In the genomic region with DNA sequence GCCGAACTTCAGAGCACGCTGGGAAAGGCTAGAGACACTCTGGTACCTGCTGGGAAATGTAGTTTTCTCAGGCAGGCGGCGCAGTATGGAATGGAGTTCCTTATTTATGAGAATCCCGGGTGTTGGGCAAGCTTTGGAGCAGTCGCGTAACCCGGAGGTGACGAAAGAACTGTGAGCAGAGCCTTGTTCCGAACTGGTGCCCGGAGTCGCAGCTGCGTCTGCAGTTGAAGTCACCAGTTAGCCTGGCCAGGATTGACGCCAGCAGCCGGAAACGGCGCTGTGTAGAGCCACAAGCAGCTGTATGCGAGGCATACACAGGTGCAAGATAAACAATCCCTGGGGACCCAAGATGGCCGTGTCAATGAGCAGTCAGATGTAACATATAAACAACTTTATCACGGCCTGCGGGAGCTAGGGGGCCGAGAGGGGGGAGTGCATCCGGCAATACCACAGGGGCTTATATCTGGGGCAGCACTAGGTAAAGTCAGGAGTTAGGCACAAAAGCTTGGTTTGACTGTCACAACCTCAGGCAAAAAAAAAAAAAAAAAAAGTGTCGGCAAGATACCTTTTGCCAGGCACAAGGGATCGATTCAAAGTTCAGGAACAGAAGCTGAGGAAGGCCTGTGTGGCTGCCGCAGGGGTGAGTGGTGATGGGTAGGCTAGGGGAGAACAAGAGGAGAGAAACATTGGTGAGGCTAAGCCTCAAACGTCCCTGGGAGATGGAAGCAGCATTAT, we compare ENCODE assay signal across 8 mouse cellular contexts. TPM values are rescaled to one million over a fixed set of nuclear protein-coding genes. Genes with fewer than 3 reads are reported as not detected.
A peak's percentile ranks its signal among the peaks of the same experiment; 100 is the strongest.
DNase-seq lines count a peak whose midpoint lies in the region; ATAC-seq and TF ChIP-seq lines count a peak whose summit lies in the region.

Neil1 (minus strand) TSS at position 162 of the 735 bp plus-strand sequence.

- peak within 1 kb of the TSS; percentile 88 for H3K27ac ChIP-seq in forebrain, embryonic 10.5 days
- peak within 1 kb of the TSS; percentile 87 for H3K27ac ChIP-seq in heart, embryonic 15.5 days
- peak within 1 kb of the TSS; percentile 81 for H3K27ac ChIP-seq in liver, embryonic 12.5 days

- ATAC-seq in heart, embryonic 15.5 days (replicated peaks; ENCODE audit: insufficient number of reproducible peaks, insufficient read depth, low FRiP score, low read depth) = peak; percentile 89
- peak; percentile 89 for ATAC-seq in liver, embryonic 12.5 days

- peak within 1 kb of the TSS; percentile 87 for H3K4me2 ChIP-seq in heart, embryonic 15.5 days
- peak within 1 kb of the TSS; percentile 82 for H3K4me2 ChIP-seq in liver, embryonic 12.5 days

- H3K9ac ChIP-seq in heart, embryonic 15.5 days = peak within 1 kb of the TSS; percentile 74
- peak within 1 kb of the TSS; percentile 71 for H3K9ac ChIP-seq in liver, embryonic 12.5 days

- peak within 1 kb of the TSS; percentile 83 for H3K4me3 ChIP-seq in E14TG2a.4 (replicated peaks; ENCODE audit: low read length)
- peak within 1 kb of the TSS; percentile 65 for H3K4me3 ChIP-seq in forebrain, embryonic 10.5 days
- H3K4me3 ChIP-seq in heart, embryonic 15.5 days = peak within 1 kb of the TSS; percentile 63
- peak within 1 kb of the TSS; percentile 65 for H3K4me3 ChIP-seq in liver, embryonic 12.5 days

- H3K27me3 ChIP-seq in E14TG2a.4 (ENCODE audit: insufficient read depth, low read length) = no peaks in the 10 kb centered on the region
- H3K27me3 ChIP-seq in forebrain, embryonic 10.5 days (ENCODE audit: poor library complexity, severe bottlenecking) = no peaks in the 10 kb centered on the region
- no peaks in the 10 kb centered on the region for H3K27me3 ChIP-seq in heart, embryonic 15.5 days
- no peaks in the 10 kb centered on the region for H3K27me3 ChIP-seq in liver, embryonic 12.5 days (replicated peaks)
- no peaks in the 10 kb centered on the region for H3K27me3 ChIP-seq in splenic B cell, adult 2 months (ENCODE audit: control insufficient read depth, insufficient read depth, low read length, poor library complexity, severe bottlenecking)

- H3K36me3 ChIP-seq in E14TG2a.4 (ENCODE audit: insufficient read depth, low read length) = peaks cover 24% of the 10 kb centered on the region
- H3K36me3 ChIP-seq in forebrain, embryonic 10.5 days (replicated peaks) = peaks cover 13% of the 10 kb centered on the region
- H3K36me3 ChIP-seq in heart, embryonic 15.5 days = no peaks in the 10 kb centered on the region; the same call in 1 of the 2 replicates
- no peaks in the 10 kb centered on the region for H3K36me3 ChIP-seq in liver, embryonic 12.5 days
- H3K36me3 ChIP-seq in splenic B cell, adult 2 months (ENCODE audit: control insufficient read depth, insufficient read depth, low read length, poor library complexity, severe bottlenecking) = peaks cover 1% of the 10 kb centered on the region

- H3K9me3 ChIP-seq in E14TG2a.4 (ENCODE audit: low read length) = no peaks in the 10 kb centered on the region
- H3K9me3 ChIP-seq in forebrain, embryonic 10.5 days = no peaks in the 10 kb centered on the region
- no peaks in the 10 kb centered on the region for H3K9me3 ChIP-seq in heart, embryonic 15.5 days (replicated peaks)
- H3K9me3 ChIP-seq in liver, embryonic 12.5 days (replicated peaks) = no peaks in the 10 kb centered on the region

- peak; percentile 65 for DNase-seq in c-Kit-positive CD71-positive TER-119-negative erythroid progenitor cells, embryonic 14.5 days (ENCODE audit: low read depth)
- DNase-seq in forebrain, embryonic 10.5 days (ENCODE audit: extremely low spot score, low spot score) = peak; percentile 84
- DNase-seq in kidney, postnatal 14 days = peak; percentile 91
- peak; percentile 92 for DNase-seq in naive thymus-derived CD4-positive, alpha-beta T cell, adult 2 months (ENCODE audit: low read depth)
- DNase-seq in splenic B cell, adult 2 months (ENCODE audit: low read depth, low spot score) = peak; percentile 96

- peaks cover 55% of the 10 kb centered on the region for H3K4me1 ChIP-seq in E14TG2a.4 (replicated peaks; ENCODE audit: low read depth, low read length)
- H3K4me1 ChIP-seq in forebrain, embryonic 10.5 days = peaks cover 21% of the 10 kb centered on the region
- peaks cover 13% of the 10 kb centered on the region for H3K4me1 ChIP-seq in heart, embryonic 15.5 days (replicated peaks)
- H3K4me1 ChIP-seq in liver, embryonic 12.5 days = peaks cover 20% of the 10 kb centered on the region

- no peak for TF ChIP-seq CTCF in E14TG2a.4 (conservative IDR thresholded peaks at IDR 0.05; ENCODE audit: low read length)

- 1% methylated on average over 27 of the region's 27 CpGs for WGBS in forebrain, embryonic 10.5 days
- WGBS in heart, embryonic 15.5 days = 1% methylated on average over 27 of the region's 27 CpGs
- 2% methylated on average over 27 of the region's 27 CpGs for WGBS in liver, embryonic 12.5 days (ENCODE audit: insufficient replicate concordance)

RNA-seq across cellular contexts. Expression of gene Neil1, which starts in this region (rescaled TPM):
- polyA plus RNA-seq in forebrain, embryonic 10.5 days (2016; fragmentation: Nextera tagmentation; extraction: Ambion mirVana) = 5.6 and 6.0 TPM in 2 replicates
- polyA plus RNA-seq in heart, embryonic 15.5 days (2015; fragmentation: Nextera tagmentation; extraction: Ambion mirVana) = 5.7 and 7.0 TPM in 2 replicates
- 2.2 and 2.5 TPM in 2 replicates for polyA plus RNA-seq in liver, embryonic 12.5 days (2016; fragmentation: Nextera tagmentation; extraction: Ambion mirVana)

Comparison
In these comparisons a context has a peak if more than half of its experiments do, and no peak if none do; other contexts are left out.
1. Peak in every context shown above with its lines: DNase-seq, ATAC-seq, H3K4me3 ChIP-seq and H3K27ac ChIP-seq.